Mouse (Mus musculus): Measurements from ENCODE around the gene Rab3b.
"Not testable (repeated sequence)": the region's sequence is repeated elsewhere in the genome, so short reads cannot be mapped to it uniquely, and the experiment has no call there.

Gene Rab3b

DNA sequence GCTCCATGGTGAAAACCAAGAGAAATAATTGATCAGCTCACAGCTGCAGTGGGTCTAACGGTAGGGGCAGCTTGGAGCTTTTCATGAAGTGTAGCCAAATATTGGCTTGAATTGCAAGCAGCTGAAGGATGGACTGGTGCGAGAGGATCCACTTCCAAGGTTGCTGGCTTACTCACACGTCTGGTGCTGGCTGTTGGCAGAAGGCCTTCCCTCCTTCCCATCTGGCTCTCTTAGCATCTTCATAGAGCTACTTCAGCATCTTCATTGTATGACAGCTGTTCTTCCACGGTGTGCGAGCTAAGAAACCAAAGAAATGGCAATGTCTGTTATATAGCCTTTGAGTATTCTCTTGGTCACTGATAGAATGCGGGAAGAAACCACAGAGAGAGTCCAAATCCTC, 12.0 kb downstream of the Rab3b start:
- no peak for DNase-seq (ENCODE audit: low spot score in 2 of 2)

DNA sequence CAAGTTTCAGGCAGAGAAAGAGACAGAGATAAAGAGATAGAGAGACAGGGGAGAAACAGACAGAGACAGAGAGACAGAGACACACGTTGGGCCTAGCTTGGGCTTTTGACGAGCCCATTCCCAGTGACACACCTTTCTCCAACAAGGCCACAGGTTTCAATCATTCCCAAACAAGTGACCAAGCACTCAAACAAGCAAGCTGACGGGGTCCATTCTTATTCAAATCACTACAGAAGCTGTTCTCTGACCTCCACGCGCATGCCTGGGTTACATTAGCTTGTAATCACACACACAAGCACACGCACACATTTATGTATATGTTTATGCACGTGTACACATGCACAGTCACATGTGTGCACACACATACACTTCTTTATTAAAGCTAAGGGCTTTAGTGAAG, 21.6 kb downstream of the Rab3b start:
- DNase-seq (ENCODE audit: low spot score in 2 of 2): no peak

DNA sequence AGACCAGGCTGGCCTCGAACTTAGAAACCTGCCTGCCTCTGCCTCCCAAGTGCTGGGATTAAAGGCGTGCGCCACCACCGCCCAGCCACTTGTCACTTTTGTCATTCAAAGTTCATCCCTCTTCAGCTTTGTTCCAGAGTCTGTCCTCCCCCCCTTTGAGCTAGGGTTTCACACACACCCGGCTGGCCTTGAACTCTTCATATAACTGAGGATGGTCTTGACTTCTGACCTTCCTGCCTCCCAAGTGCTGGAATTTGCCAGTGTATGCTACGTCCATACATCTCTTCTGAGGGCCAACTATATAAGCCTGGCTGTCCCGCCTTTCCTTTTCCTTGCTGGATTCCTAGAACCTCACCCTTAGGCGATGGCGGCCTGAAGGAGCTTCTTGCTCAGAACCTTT, 24.0 kb downstream of the Rab3b start:
- DNase-seq (ENCODE audit: low spot score in 2 of 2): no peak

DNA sequence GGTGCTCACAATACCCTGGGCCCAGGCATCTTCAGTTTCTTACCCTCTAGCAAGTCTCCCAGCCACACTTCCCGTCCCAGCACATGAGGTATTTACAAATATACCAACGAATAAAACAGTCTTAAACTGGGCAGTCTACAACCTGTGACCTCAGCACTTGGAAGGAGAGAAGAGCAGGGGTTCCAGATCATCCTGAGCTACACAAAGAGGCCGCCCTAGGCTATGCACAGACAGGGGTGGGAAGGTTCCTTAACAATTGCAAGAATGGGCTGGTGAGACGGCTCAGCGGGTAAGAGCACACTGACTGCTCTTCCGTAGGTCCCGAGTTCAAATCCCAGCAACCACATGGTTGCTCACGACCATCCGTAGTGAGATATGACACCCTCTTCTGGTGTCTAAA, 24.5 kb downstream of the Rab3b start:
- DNase-seq (ENCODE audit: low spot score in 2 of 2): no peak

DNA sequence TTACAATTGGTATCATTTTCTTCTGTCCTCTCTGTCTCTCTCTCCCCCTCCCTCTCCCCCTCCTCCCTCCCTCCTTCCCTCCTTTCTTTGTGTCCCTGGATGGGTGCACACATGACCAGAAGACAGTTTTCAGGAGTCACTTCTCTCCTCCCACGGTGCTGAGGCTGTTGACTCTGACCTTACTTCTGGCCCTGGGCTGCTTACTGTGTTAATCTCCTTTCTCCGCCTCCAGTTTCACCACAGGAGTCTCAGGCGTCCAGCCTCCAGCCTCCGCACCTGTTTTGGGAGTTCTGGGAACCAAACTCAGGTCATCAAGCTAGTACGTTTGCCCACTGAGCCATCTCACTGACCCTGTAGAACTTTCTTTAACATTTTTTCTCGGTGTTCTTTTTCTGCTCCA, 25.2 kb downstream of the Rab3b start:
- DNase-seq (ENCODE audit: low spot score in 2 of 2): no peak

DNA sequence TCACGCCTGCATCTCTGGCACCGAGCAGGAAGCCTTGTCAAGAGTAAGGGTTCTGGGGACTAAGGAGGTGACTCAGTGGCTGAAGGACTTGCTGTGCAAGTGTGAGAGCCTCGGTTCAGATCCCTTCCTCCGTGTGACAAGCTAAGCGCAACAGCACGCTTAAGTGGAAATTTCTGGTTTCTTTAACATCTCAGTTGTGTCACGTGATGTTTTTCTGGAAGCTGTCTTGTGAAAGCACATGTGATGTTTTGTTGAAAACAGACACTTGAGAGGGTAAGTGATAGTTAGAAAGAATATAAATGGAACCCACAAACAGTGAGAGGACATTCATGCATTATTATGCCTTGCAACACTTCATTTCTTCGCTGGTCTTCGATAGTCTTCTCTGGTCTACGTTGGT, 25.9 kb downstream of the Rab3b start:
- DNase-seq (ENCODE audit: low spot score in 2 of 2): no peak

DNA sequence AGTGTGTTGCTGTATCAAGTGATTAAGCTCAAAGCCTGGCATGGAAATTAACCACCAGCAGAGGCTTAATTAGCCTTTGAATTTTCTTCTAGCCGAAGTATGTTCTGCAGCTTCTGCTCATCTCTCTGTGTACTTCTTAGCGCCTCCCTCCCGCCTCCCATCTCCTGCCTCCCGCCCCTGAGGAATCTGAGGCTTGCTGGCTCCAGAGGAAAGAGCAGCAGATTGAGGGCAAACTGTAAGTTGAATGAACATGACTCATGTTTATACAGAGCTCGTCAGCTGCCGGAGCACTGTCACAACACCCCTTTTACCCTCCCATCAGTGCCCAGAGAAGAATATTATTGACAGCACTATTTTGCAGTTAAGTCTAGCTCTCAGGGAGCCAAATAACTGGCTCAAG, 27.0 kb downstream of the Rab3b start:
- no peak for DNase-seq (ENCODE audit: low spot score in 2 of 2)

DNA sequence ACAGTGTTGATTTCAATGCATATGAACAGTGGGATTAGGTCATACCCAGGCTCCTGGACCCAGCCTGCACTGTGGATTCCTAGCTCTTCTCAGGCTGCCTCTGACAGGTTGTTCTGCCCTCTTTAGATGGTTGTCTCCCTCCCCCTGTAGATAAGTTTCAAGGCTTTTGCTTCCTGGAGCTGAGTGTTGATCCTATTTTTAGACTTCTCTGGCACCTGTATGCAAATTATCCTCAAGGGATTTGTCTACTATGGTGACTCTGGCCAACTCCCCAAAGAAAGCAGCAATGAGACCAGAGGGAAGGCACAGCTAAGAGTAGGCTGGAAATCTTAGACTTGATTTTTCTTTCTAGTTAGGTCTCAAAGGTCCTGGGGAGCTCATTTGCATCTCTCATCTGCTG, 28.6 kb downstream of the Rab3b start:
- no peak for DNase-seq (ENCODE audit: low spot score in 2 of 2)

DNA sequence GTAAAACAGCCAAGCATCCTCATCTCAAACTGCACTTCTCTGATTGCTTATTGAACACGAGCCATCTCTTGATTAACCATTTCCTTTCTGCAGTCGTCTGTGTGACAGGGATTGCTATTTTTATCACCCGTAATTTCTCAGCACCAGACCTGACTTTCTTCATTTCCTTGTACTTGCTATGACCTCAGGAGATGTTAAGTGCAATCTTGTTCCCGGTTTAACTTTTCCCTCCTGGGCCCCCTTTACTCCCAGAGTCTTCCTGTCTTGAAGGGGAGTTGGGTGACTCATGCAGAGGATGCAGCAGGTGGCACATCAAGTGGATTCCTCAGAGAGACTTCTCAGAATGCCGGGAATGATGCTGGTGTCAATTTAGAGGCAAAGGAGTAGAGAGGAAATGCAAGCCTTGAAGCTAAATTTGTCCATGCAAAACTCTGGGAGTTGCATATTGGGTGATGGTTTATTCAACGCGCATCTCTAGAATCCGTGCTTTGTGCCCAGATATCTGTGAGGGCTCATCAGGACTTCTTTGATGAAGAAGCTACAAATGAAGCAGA, 31.1 kb downstream of the Rab3b start:
- DNase-seq (ENCODE audit: low spot score in 2 of 2): no peak

DNA sequence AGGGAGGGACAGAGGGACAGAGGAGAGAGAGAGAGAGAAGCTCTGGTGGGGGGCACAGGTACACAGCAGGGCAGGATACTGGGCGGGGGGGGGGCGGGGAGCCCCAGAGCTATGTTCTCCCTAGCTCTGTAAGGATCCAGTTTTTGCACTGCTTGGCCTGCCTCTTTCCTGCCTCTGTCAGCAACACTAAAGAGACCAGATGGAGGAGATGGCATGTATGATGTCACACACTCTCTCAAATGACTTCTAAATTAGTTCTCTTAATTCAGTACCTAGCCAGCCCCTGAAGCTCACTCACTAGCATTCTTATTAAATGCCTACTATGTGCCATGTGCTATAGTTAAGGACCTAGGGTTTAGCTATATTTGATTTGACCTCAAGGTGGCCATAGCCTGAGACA, 33.0 kb downstream of the Rab3b start:
- DNase-seq (ENCODE audit: low spot score in 2 of 2): no peak

DNA sequence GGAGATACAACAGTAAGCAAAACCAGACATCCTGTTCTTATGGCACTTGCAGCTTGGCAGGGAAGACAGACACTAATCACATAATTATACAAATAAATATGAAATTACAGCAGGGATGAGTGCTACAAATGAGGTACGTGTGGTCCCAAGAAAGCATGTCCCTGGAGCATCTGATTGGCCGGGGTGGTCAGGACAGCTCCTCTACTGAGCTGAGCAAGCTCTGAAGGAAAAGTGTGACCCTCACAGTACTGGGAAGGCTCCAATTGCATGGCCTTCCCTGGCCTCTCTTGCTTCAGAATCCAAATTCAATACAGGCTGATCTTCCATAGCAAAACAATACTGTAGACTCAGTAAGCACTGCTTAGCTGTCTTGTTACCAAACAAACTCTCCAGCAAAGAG, 34.3 kb downstream of the Rab3b start:
- DNase-seq (ENCODE audit: low spot score in 2 of 2): no peak

DNA sequence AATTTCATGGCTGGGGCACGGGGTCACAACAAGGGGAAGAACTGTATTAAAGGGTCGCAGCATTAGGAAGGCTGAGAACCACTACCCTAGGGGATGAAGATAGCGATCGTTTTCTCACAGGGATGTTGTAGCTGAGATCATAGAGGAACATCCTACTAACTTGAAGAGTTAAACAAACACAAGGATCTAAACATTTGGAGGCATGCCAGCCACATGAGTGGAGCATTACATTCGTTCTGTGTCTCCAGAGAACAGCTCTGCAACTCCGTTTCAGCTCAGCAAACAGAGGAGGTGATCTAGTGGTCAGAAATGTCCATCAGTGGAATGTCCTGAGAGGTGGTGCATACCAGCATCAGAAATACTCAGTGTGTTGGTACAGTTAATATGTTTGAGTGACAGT, 35.5 kb downstream of the Rab3b start:
- no peak for DNase-seq (ENCODE audit: low spot score in 2 of 2)

DNA sequence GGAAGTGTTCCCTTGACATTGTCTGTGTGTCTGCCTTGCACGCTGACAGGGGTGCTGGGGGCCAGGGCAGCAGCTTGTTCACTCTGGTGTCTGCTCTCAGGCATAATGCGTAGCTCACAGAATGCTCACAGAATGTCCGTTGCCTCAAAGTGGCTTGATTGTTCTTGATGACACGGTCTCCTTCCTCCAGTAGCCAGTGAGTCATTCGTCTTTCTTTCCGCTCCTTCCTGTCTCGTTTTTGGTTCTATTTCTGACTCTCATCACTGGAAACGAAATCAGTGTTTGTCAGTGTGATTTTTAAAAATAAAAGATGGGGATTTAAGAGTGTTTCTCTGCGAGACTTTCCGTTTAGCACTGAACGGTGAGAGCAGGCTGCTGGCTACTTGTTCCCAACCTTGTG, 36.2 kb downstream of the Rab3b start:
- DNase-seq (ENCODE audit: low spot score in 2 of 2): no peak

DNA sequence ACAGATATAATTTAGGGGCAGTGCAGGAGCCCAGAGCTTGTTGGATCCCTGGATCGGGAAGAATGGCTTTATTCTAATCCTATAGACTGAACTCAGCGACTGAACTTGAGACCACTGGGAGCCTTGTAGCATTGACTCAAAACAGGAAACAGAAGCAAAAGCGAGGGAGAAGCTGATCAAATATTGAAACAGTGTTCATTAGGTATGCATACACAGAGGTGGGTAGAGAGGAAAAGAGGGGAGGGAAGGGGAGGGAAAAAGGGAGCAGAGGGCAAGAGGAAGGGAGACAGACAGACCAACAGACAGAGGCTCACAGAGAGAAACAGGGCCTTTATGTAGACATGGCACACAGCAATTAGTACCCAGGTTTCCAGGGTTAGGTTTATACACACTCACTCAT, 38.8 kb downstream of the Rab3b start:
- DNase-seq (ENCODE audit: low spot score in 2 of 2): no peak

DNA sequence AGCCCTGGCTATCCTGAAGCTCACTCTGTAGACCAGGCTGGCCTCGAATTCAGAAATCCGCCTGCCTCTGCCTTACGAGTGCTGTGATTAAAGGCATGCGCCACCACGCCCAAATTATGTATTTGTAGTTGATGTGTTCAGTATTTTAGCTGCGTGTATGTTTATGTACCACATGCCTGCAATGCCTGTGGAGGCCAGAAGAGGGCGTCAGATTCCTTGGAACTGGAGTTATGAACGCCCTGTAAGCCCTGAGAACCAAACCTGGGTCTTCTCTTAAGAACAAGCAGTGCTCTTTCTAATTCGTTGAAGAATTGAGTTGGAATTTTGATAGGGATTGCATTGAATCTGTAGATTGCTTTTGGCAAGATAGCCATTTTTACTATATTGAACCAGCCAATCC, 49.1 kb downstream of the Rab3b start:
- not testable (repeated sequence) for DNase-seq (ENCODE audit: low spot score in 2 of 2)

DNA sequence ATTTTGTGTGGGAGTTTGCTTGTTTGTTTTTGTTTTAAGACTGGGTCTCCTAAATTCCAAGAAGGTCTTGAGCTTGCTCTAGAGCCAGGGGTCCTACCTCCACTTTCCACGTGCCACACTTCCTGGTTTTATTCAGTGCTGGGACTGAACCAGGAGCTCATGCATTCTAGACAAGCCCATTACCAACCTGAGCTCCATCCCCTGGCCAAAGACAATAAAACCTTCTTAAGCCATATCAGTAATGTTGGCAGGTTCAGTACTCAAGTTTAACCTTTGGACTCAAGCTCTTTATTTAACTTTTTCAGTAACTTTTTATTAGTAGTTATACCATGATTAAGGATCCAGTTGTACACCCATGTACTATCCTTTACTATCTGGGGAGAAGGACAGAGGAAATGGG, 54.3 kb downstream of the Rab3b start:
- DNase-seq (ENCODE audit: low spot score in 2 of 2): no peak

DNA sequence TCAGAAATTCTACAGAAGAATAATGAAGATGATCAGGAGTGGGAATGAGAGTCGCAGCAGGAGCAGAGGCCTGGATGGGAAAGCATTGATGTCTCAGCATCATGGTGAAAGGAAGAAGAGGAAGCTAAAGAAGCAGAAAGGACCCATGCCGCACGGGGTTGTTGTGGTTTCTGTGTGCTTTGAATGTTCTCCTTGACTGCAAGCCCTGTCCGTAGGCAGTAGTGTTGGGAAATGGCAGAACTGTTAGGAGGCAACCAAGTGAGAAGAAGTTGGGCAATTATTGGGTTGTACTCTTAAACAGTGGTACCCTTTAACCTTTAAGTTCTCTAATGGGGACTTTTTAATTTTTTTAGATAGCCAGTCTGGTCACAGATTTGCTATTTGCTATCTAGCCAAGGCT, 56.0 kb downstream of the Rab3b start:
- DNase-seq (ENCODE audit: low spot score in 2 of 2): no peak

DNA sequence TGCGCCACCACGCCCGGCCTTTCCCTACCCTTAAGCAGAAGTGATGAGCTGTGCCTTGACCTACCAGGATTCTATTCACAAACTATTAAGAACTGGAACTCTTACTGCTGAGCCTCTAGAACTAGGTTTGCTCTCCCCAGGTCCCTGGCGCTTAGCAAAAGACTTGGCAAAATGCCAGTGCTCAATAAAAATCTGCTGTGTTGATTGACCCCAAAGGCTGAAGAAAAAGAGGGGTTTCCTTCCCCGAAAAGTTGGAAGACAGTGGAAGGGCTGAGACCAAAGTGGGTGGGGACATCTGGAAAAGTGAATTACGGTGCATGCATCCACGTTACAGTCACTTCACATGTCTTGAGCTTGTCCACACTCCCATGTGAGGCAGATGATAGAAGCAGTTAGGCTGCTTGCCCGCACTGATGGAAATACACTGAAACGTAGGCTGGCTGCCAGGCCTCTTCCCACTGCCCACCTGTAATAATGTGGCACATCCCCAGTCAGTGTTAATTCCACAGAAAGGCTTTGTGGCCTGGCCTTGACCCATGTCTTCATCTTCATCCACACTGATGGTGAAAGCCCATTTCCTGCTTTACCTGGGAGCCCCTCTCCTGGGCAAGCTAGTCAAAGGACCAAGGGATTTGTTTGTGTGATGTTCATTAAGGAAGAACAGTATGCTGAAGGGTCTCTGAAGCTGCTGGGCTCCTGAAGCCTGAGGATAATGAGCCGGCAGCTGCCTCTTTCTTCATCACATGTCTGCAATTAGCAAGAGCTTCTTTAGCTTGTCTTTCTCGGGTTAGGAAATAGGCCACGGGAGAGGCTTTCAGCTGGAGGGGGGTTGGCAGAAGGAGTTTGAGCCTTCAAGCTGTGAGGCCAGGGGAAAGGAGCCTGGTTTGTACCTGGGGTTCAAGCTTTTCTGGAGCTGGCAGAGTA, 59.2 kb downstream of the Rab3b start:
- DNase-seq (ENCODE audit: low spot score in 2 of 2): no peak

DNA sequence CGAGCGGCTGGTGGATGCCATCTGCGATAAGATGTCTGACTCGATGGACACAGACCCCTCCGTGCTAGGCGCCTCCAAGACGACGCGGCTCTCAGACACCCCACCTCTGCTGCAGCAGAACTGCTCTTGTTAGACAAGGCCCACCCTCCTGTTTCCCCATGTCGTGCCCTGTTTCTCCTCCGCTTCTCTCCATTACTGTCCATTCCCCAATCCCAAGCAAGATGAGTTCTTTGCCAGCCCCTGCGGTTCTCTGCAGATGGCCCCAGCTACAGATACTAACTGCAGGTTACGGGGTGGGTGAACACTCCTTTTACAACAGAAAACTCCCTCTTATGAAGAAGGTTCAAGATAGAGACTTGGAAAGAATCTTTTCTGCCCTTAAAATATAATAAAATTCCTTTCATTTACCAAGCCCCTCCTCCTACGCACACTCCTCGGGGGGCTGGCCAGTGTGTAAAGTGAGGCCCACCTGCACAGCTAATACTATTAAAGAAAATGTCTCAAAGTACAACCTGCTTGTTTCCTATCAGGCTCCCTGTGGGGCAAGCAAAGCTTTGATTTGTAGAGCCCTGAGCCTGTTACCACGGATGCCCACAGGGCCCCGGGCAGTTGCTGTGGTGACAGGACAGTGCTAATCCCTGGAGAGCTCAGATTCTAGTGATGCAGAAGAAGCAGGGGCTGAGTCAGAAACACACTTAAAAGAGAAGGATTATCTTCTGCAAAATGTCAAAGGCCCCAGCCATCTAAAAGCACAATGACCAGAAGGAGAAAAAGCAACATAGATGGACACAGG, 62.0 kb downstream of the Rab3b start:
- no peak for DNase-seq (ENCODE audit: low spot score in 2 of 2)

DNA sequence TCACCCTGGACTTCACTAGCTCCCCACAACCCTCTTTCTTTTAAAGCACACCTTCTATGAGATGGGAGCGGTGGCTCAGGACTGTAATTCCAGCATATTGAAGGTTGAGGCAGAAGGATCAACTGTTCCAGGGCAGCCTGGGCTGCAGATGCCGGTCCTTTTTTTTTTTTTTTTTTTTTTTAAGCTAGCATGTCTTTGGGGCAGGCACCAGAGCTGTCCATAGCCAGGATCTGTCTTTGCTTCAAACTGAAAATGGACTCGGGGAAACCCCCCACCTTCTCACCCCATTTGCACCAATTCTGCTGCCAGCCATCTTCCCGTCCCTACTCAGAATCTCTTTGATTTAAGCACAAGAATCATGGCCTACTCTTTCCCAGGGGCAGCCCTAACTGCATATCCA, 63.3 kb downstream of the Rab3b start:
- no peak for DNase-seq (ENCODE audit: low spot score in 2 of 2)

DNA sequence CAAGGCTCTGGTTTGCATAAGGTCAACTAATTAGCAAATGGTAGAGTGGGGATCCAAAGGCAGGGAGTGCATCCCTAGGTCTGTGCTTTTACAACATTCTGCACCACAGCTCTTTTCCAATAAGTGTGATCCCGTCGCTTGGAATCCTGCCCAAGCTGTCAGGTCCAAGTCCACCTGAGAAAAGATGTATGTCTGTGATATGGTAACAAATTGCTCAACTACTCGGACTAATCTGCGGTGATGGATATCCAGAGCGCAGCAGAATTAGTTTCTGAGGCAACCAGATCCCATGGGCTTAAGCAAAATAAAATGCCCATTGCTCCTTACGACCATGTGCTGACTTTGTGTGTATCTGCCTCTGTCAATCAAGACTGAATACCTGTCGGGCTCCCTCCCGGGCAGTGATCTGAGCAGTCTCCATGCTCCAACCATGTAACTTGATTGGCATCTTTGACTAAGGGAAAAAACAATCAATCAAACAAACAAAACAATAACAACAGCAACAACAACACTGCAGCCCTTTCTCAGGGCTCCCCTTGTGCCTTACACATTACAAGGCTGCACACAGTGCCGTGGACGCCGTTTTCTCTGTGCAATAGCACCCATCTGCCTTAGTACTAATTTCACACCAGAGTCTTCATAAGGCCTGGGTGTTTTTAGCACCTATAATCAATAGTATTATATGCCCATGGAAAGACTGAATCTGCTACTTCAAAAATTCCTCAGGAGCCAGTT, 64.3 kb downstream of the Rab3b start:
- DNase-seq (ENCODE audit: low spot score in 2 of 2): no peak

DNA sequence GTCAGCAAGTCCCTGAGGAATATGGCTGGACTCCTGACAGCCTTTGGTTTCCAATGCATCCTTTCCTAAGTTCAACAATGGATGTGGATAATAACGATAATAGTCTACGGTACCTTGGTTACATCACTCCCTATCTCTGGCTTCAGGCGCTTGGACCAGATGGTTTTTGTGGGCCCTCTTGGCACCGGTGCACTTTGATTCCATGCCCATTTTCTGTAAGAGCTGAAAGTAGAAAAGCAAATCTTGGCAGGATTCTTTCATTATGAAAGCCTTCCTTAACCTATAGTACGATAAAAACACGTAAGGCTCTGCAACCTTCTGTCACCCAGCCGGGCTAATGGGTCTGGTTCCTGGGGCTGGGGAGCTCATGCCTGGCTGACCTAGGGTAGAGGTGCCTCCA, 70.3 kb downstream of the Rab3b start:
- DNase-seq (ENCODE audit: low spot score in 2 of 2): peak in 1 of 2 experiments; percentile 26

Measured in frontal cortex, postnatal 25 days (tissue).